Mouse (Mus musculus): Measurements from ENCODE around the gene Ucp2.

DNA sequence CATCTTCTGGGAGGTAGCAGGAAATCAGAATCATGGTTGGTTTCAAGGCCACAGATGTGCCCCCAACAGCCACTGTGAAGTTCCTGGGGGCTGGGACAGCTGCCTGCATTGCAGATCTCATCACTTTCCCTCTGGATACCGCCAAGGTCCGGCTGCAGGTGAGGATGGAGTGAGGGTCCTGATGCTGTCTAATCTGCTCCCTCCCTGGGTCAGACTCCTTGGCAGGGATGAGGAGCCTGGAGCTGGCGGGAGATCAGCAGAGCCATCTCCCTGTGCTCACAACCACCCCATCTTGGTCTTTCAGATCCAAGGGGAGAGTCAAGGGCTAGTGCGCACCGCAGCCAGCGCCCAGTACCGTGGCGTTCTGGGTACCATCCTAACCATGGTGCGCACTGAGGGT is 3.7 kb downstream of the Ucp2 start:
- TF ChIP-seq CTCF (IDR thresholded peaks at IDR 0.05) (no peak), EP300 (IDR thresholded peaks at IDR 0.05) (no peak)

Measured in lung, postnatal 0 days (tissue).